Mouse (Mus musculus) forebrain, embryonic 15.5 days (tissue): Measurements from ENCODE around the gene Hcar2. TPM values are rescaled to one million over a fixed set of nuclear protein-coding genes. Genes with fewer than 3 reads are reported as not detected.

Experiments
- ATAC-seq: fragments of 200-750 bp; cut with Nextera tagmentation; replicated peaks from 2 replicates; pipeline ENCODE4 v1.8.0; 2017; ENCODE audit warnings: mild to moderate bottlenecking, moderate TSS enrichment, moderate library complexity
- H3K27ac ChIP-seq: fragments of 300-500 bp; sonication (generic); replicated peaks from 2 replicates; pipeline ENCODE4 v1.5.1; 2015; ENCODE audit warnings: mild to moderate bottlenecking, inconsistent platforms
- H3K27me3 ChIP-seq: fragments of 300-500 bp; sonication (generic); 2 replicates; pipeline ENCODE4 v1.6.1; 2015; ENCODE audit warnings: inconsistent platforms
- H3K36me3 ChIP-seq: fragments of 300-500 bp; sonication (generic); 2 replicates; pipeline ENCODE4 v1.6.1; 2015; ENCODE audit warnings: mild to moderate bottlenecking, inconsistent platforms
- H3K4me1 ChIP-seq: fragments of 300-500 bp; sonication (generic); 2 replicates; pipeline ENCODE4 v1.6.1; 2015; ENCODE audit warnings: inconsistent platforms
- H3K4me2 ChIP-seq: fragments of 300-500 bp; sonication (generic); replicated peaks from 2 replicates; pipeline ENCODE4 v1.6.1; 2015; ENCODE audit warnings: mild to moderate bottlenecking, inconsistent platforms
- H3K4me3 ChIP-seq: fragments of 300-500 bp; sonication (generic); 2 replicates; pipeline ENCODE4 v1.5.1; 2015; ENCODE audit warnings: mild to moderate bottlenecking, inconsistent platforms
- H3K9ac ChIP-seq: fragments of 300-500 bp; sonication (generic); replicated peaks from 2 replicates; pipeline ENCODE4 v1.6.1; 2015; ENCODE audit warnings: mild to moderate bottlenecking, inconsistent platforms
- H3K9me3 ChIP-seq: fragments of 300-500 bp; sonication (generic); 2 replicates; pipeline ENCODE4 v1.6.1; 2016; ENCODE audit warnings: inconsistent platforms
- WGBS: fragments of 180-500 bp; shearing (Covaris S2); methylation state at CpG from one replicate; pipeline ENCODE4 v1.1.7; 2015; ENCODE audit warnings: mixed read lengths; 5-methylcytosine and 5-hydroxymethylcytosine counted together
- polyA plus RNA-seq: library from polyadenylated mRNA; unstranded; fragments of >200 nt; fragmentation: Nextera tagmentation; extraction: Ambion mirVana; gene quantifications from 2 replicates; pipeline ENCODE4 v1.2.1, GENCODE M21; 2015

Hcar2 gene
- polyA plus RNA-seq, 1 experiment from 2014 or later = not detected

DNA sequence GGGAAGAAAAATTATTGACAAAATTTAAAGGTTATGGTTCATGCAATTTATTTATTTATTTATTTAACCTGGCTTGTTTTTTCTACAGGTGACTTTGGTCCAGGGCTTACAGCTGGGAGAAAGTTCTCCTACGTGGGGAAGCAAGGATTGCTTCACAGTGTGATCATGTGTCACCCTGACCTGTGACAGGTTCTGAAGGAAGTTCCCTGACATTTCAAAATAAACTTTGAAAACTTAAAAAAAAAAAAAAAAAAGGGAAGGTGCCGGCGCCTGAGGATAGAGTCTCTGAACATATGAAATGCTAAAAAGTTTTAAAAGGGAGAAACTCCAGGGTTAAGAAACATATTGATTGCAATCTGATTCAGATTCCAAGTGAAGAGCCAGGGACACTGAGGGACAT, 21.1 kb upstream of the Hcar2 start:
- Histone ChIP-seq H3K4me3 (no peak overlapping the region), H3K9me3 (no peaks in the 10 kb centered on the region), H3K36me3 (no peaks in the 10 kb centered on the region), H3K27me3 (no peaks in the 10 kb centered on the region), H3K4me2 (no peak overlapping the region), H3K4me1 (no peaks in the 10 kb centered on the region), H3K9ac (no peak overlapping the region), H3K27ac (no peak overlapping the region)
- ATAC-seq = no peak
- 86% methylated on average over 3 of the region's 3 CpGs for WGBS

DNA sequence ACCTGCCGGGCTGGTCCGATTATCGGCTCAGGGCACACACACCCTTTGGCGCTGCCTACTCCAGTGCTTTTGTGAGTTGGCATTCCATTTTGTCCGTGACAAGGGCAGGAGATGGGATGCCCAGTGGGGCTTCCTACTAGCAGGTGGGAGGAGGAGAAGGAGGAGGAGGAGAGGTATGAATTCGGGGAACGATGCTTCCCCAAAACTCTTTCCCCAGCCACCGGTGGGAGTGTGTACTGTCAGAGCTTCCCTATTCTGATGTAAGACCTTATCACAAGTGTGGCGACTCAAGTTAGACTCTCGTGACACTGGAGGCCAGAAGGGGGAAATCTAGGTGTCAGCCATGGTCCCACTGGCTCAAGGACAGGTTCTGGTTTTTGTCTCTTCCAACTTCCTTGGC, 19.0 kb upstream of the Hcar2 start:
- Histone ChIP-seq H3K27me3 (no peaks in the 10 kb centered on the region), H3K4me1 (no peaks in the 10 kb centered on the region), H3K9ac (no peak overlapping the region), H3K9me3 (no peaks in the 10 kb centered on the region), H3K4me2 (no peak overlapping the region), H3K36me3 (no peaks in the 10 kb centered on the region), H3K4me3 (no peak overlapping the region), H3K27ac (no peak overlapping the region)
- ATAC-seq = no peak
- WGBS = 73% methylated on average over 10 of the region's 10 CpGs

DNA sequence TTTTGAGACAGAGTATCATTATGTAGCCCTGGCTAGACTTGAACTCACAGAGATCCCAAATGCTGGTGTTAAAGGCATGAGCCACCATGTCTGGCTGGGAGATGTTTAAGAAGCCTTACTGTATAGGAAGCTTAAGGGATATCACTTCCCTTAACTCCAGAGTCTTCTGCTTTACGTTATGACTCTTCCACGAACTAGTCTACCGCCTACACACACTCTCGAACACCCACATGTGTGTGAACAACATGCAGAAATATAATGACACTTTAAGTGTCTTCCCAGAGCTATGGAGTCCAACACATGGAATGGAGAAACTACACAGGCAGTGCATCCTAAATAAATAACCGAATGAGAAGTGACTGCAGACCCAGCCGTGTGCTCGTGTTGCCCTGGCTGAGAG, 18.6 kb upstream of the Hcar2 start:
- WGBS = 86% methylated on average over 7 of the region's 7 CpGs
- H3K4me2 ChIP-seq = no peak overlapping the region
- no peak overlapping the region for H3K27ac ChIP-seq
- no peaks in the 10 kb centered on the region for H3K27me3 ChIP-seq
- ATAC-seq = no peak
- no peaks in the 10 kb centered on the region for H3K36me3 ChIP-seq
- no peaks in the 10 kb centered on the region for H3K9me3 ChIP-seq
- H3K4me1 ChIP-seq = no peaks in the 10 kb centered on the region
- H3K4me3 ChIP-seq = no peak overlapping the region
- no peak overlapping the region for H3K9ac ChIP-seq

DNA sequence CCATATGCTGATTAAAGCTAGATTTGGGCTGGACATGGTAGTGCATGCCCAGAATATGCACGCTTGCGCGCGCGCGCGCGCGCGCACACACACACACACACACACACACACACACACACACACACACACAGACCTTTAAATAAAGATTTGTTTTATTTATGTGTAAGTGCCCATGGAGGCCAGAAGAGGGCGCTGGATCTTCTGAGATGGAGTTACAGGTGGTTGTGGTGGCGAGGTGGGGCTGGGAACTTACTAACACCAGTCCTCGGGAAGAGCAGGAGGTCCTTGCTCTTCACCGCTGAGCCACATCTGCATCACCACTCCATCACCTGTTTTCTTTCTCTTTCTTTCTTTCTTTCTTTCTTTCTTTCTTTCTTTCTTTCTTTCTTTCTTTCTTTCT, 15.5 kb upstream of the Hcar2 start:
- no peak overlapping the region for H3K4me2 ChIP-seq
- ATAC-seq = no peak

DNA sequence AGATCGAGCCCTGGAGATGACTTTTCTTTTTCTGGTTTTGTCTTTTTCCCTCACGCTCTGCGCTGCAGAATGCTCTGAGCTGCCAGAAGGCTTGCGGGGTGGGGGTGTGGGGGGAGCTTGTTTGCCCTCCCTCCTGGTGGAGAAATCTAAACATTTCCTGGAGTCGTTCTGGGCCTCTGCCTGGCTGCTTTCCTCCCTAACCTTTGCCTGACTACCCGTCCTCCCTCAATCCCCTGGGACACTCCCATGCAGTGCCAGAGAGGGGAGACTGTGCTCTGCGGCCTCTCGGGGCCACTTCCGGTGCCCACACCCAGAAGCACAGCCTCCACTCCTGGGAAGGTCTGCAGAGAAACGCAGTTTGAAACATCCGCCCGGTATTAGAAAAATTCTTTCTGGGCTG, 14.6 kb upstream of the Hcar2 start, which contains the start of gene Hcar1:
TSS of gene Hcar1 (minus strand) at position 93 of the 400 bp plus-strand sequence.
- no peak within 1 kb of the TSS for H3K4me2 ChIP-seq
- ATAC-seq = no peak
- no peaks in the 10 kb centered on the region for H3K9me3 ChIP-seq
- no peaks in the 10 kb centered on the region for H3K36me3 ChIP-seq
- no peak within 1 kb of the TSS for H3K4me3 ChIP-seq
- no peaks in the 10 kb centered on the region for H3K4me1 ChIP-seq
- H3K9ac ChIP-seq = no peak within 1 kb of the TSS
- no peaks in the 10 kb centered on the region for H3K27me3 ChIP-seq
- H3K27ac ChIP-seq = no peak within 1 kb of the TSS
- 70% methylated on average over 12 of the region's 12 CpGs for WGBS

More for the DNA sequence above, 15.5 kb upstream of the Hcar2 start:
- Histone ChIP-seq H3K4me1 (no peaks in the 10 kb centered on the region), H3K27ac (no peak overlapping the region), H3K27me3 (no peaks in the 10 kb centered on the region), H3K36me3 (no peaks in the 10 kb centered on the region), H3K9ac (no peak overlapping the region), H3K9me3 (no peaks in the 10 kb centered on the region), H3K4me3 (no peak overlapping the region)
- WGBS = 77% methylated on average over 14 of the region's 14 CpGs

DNA sequence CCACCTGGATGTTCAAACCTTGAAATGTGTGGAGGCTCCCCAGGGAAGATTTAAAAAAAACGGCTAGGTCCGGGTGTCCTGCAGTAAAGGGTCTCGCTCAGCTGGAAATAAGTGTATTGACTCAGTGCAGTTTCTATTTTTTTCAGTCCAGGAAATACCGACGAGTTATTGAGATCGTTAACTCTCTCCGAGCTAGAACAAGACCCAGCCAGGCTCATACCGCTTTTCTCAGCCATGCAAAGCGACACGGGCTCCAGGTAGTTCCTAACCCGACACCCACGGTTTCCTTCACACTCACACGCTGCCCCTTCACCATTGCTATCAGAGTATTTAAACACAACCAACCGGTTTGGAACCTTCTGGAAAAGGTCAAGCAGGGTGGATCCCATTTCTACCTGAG, 12.8 kb upstream of the Hcar2 start:
- no peak for ATAC-seq
- no peak overlapping the region for H3K4me3 ChIP-seq
- no peaks in the 10 kb centered on the region for H3K4me1 ChIP-seq
- H3K27me3 ChIP-seq = no peaks in the 10 kb centered on the region
- H3K9ac ChIP-seq = no peak overlapping the region
- H3K36me3 ChIP-seq = no peaks in the 10 kb centered on the region
- WGBS = 55% methylated on average over 14 of the region's 14 CpGs
- H3K27ac ChIP-seq = no peak overlapping the region
- no peaks in the 10 kb centered on the region for H3K9me3 ChIP-seq
- H3K4me2 ChIP-seq = no peak overlapping the region

DNA sequence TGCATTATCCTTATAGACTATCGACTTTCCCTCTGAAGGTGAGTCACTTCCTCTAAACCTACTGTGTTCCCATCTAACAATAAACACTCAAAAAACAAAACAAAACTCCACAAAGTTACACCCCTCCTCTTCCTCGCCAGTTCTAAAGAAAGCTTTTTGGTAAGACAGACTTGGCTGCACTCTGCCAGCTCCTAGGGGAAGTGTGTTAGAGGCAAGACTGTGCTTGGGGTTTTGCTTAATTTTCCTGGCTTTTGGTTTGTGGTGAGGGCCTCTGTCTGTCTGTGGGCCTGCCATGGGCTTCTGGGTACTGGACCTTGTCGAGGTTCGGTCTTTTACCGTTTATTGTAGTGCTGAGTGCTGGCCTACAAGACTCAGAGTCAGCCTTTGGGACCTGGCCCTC, 8.9 kb upstream of the Hcar2 start:
- Histone ChIP-seq H3K27me3 (no peaks in the 10 kb centered on the region), H3K4me3 (no peak overlapping the region), H3K27ac (no peak overlapping the region), H3K36me3 (no peaks in the 10 kb centered on the region), H3K9me3 (no peaks in the 10 kb centered on the region), H3K9ac (no peak overlapping the region), H3K4me1 (no peaks in the 10 kb centered on the region), H3K4me2 (no peak overlapping the region)
- no peak for ATAC-seq
- 89% methylated on average over 5 of the region's 5 CpGs for WGBS

DNA sequence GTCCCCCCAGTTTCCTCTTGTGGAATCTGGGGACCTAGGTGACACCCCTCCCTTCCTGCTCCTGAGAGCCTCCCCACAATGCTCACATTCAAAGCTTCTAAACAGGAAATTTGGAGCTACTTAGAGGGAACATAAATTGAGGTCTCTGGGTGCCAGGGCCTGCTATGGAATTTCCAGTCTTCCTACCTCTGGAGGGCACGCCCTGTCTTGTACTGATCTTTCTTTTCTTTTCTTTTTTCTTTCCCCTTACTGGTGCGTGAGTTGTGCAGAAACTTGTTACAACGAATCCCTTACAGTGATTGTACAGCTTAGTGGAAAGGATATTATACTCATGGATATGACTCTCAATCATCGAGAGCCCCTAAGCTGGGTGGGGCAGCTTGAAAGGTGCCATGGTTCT, 4.3 kb upstream of the Hcar2 start:
- Histone ChIP-seq H3K4me3 (no peak overlapping the region), H3K27ac (no peak overlapping the region), H3K9me3 (no peaks in the 10 kb centered on the region), H3K27me3 (no peaks in the 10 kb centered on the region), H3K9ac (no peak overlapping the region), H3K36me3 (no peaks in the 10 kb centered on the region), H3K4me1 (no peaks in the 10 kb centered on the region), H3K4me2 (no peak overlapping the region)
- 85% methylated on average over 4 of the region's 4 CpGs for WGBS
- no peak for ATAC-seq

DNA sequence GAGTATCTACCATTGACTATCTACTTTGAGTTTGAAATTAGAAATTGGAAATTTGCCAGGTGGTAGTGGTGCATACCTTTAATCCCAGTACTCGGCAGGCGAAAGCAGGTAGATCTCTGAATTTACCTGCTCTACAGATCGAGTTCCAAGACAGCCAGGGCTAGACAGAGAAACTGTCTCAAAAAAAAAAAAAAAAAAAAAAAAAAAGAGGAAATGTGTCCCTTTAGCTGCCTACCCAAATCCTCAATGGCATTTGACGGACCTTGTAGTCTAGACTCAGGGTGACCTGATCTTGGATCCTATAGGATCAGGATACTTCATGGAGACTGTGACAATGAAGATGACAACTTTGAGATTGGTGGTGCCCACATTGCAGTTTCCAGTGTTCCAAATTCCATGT, 1.2 kb upstream of the Hcar2 start:
- Histone ChIP-seq H3K27ac (no peak overlapping the region), H3K4me3 (no peak overlapping the region), H3K27me3 (no peaks in the 10 kb centered on the region), H3K36me3 (no peaks in the 10 kb centered on the region), H3K9me3 (no peaks in the 10 kb centered on the region), H3K9ac (no peak overlapping the region), H3K4me2 (no peak overlapping the region), H3K4me1 (no peaks in the 10 kb centered on the region)
- WGBS = 85% methylated on average over 4 of the region's 4 CpGs
- no peak for ATAC-seq

DNA sequence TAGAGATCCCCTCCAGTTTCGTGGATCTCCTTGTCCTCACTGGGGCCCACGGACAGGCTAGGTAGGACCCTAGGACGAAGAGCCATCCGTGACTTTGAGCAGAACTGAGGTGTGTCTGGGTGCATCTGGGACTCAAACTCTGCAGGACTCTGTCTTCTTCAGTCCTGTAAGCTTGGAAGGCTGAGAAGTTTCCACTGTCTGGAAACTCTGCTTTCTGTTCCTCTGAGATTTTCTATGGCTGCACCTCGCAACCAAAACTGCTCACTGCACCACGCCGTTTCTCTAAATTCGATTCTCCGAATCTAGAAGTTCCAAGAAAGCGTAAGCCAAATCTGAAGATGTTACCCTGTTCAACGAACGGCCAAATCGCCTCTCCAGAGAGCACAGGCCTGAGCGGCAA, 1.4 kb downstream of the Hcar2 start:
- WGBS = 88% methylated on average over 14 of the region's 14 CpGs

DNA sequence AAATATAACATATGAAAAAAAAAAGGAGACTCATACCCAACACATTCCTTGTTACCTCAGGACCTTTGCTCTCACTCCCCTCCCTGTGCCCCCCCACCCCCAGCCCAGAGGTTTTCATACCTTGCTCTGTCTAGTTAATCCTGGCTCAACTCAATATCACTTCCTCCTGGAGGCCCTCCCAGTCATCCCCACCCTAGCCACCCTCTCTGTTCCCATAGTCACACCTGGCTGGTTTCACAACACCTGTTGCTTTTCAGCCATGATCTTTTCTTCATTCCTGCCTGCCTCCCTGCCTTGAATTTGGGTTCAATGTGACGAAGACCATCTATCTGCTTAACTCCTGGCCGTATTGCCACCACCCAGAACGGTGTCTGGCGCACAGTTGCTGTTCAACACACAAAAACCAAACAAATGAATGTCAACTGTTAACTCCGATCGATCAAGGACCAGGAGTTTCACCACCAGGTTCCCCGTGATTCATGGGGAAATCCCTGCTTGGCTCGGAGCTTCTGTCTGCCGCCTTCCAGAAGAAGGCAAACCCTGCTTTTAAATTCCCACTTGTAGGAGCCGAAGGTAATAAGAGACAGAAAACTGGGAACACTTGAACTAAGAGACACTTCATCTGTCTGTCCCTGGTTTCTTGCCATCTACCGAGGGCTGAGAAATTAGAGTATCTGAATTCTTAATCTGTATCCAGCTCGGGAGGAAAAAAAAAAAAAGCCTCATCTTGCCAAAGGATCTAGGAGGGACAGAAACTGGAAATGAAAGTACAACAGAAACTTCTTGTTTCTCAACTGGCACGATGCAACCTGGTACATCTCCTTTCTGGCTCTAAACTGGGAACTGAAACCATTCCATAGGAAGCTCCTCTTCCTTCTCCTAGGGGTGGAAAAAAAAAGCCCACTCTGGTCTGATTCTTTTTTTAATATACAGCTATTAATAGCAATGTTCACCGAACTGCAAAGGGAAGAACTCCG, 2.6 kb downstream of the Hcar2 start:
- Histone ChIP-seq H3K4me1 (no peaks in the 10 kb centered on the region), H3K27me3 (no peaks in the 10 kb centered on the region), H3K9me3 (no peaks in the 10 kb centered on the region), H3K4me2 (no peak overlapping the region), H3K4me3 (no peak overlapping the region), H3K9ac (no peak overlapping the region), H3K36me3 (no peaks in the 10 kb centered on the region), H3K27ac (no peak overlapping the region)
- no peak for ATAC-seq
- WGBS = 84% methylated on average over 15 of the region's 15 CpGs

More for the DNA sequence above, 1.4 kb downstream of the Hcar2 start:
- no peak for ATAC-seq
- Histone ChIP-seq H3K9me3 (no peaks in the 10 kb centered on the region), H3K4me3 (no peak overlapping the region), H3K36me3 (no peaks in the 10 kb centered on the region), H3K27ac (no peak overlapping the region), H3K4me1 (no peaks in the 10 kb centered on the region), H3K27me3 (no peaks in the 10 kb centered on the region), H3K9ac (no peak overlapping the region), H3K4me2 (no peak overlapping the region)

DNA sequence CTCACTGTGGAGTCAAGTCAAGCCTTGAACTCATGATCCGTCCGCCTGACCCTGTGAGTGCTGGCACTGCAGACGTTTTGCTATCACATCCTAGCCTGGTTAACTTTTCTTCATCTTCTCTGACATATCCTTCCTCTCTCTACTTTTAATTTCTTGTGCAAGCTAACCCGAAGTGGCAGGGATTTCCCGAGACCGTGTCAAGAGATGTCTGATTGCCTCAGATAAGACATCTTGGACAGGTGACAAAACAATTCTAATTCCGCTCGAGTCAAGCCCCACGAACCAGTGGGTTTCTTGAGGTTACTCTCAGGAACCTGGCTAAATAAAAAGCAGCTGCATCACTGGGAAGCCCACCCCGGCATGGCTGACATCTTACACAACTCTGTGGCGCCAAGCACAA, 6.5 kb downstream of the Hcar2 start:
- H3K27me3 ChIP-seq = no peaks in the 10 kb centered on the region
- no peak overlapping the region for H3K4me3 ChIP-seq
- H3K36me3 ChIP-seq = no peaks in the 10 kb centered on the region
- H3K4me2 ChIP-seq = no peak overlapping the region
- 89% methylated on average over 11 of the region's 11 CpGs for WGBS
- no peaks in the 10 kb centered on the region for H3K4me1 ChIP-seq
- H3K9me3 ChIP-seq = no peaks in the 10 kb centered on the region
- H3K27ac ChIP-seq = no peak overlapping the region
- ATAC-seq = no peak
- no peak overlapping the region for H3K9ac ChIP-seq

DNA sequence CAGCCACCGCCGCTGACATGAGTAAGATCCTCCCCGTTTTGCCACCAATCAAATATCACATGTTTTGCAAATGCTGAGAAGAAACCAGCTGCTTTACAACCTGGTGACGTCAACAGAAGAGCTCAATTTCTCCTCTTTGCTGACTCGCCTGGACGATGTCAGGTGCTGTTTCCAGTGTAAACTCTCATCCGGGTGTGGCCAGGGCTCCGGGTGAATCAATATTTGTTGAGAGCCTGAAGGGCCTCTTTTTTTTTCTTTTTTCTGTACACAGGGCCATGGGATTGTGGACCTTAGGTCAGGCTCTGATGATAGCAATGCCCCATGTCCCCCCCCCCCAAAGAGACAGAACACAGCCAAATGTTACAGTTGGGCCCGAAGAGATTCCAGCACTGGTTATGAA, 10.8 kb downstream of the Hcar2 start:
- no peak overlapping the region for H3K4me2 ChIP-seq
- no peaks in the 10 kb centered on the region for H3K4me1 ChIP-seq
- no peak overlapping the region for H3K9ac ChIP-seq
- H3K4me3 ChIP-seq = no peak overlapping the region
- no peaks in the 10 kb centered on the region for H3K27me3 ChIP-seq
- H3K9me3 ChIP-seq = no peaks in the 10 kb centered on the region
- ATAC-seq = no peak
- no peak overlapping the region for H3K27ac ChIP-seq
- WGBS = 90% methylated on average over 9 of the region's 9 CpGs
- no peaks in the 10 kb centered on the region for H3K36me3 ChIP-seq
